Comparison of ENCODE assay signal across 26 mouse cellular contexts in genomic region chr6:100164162-100164561, GRCm38 (mm10).
A peak's percentile ranks its signal among the peaks of the same experiment; 100 is the strongest.
DNase-seq lines count a peak whose midpoint lies in the region; ATAC-seq lines count a peak whose summit lies in the region.
"Had no signal": no experiment of that assay in that cellular context is flagged by ENCODE, and none has a peak within 500 bp of the region (broad histone marks: within the 10 kb centered on the region; RNA-seq: fewer than 3 reads in every experiment).

No protein-coding gene starts in this region.

- peaks cover 29% of the 10 kb centered on the region for H3K4me1 ChIP-seq in midbrain, embryonic 10.5 days
- peaks cover 9% of the 10 kb centered on the region; the same call in 1 of the 2 replicates for H3K4me1 ChIP-seq in midbrain, embryonic 16.5 days (ENCODE audit: control insufficient read depth, insufficient read depth, low read length)
- peaks cover 53% of the 10 kb centered on the region for H3K4me1 ChIP-seq in limb, embryonic 10.5 days

- H3K9me3 ChIP-seq in midbrain, embryonic 10.5 days (replicated peaks): no peaks in the 10 kb centered on the region
- H3K9me3 ChIP-seq in midbrain, embryonic 16.5 days (replicated peaks; ENCODE audit: control insufficient read depth, low read length, poor library complexity, severe bottlenecking): no peaks in the 10 kb centered on the region
- no peaks in the 10 kb centered on the region for H3K9me3 ChIP-seq in limb, embryonic 10.5 days (replicated peaks)
- H3K9me3 ChIP-seq: embryonic facial prominence, embryonic 13.5 days; forebrain, embryonic 13.5 days; hindbrain, embryonic 15.5 days; intestine, embryonic 15.5 days; liver, embryonic 15.5 days; lung, embryonic 15.5 days; midbrain, embryonic 12.5 days had no signal

- no peaks in the 10 kb centered on the region for H3K36me3 ChIP-seq in midbrain, embryonic 10.5 days
- no peaks in the 10 kb centered on the region for H3K36me3 ChIP-seq in midbrain, embryonic 16.5 days (ENCODE audit: control insufficient read depth, insufficient read depth, low read length)
- H3K36me3 ChIP-seq in limb, embryonic 10.5 days: no peaks in the 10 kb centered on the region
- H3K36me3 ChIP-seq: embryonic facial prominence, embryonic 13.5 days; hindbrain, embryonic 15.5 days; intestine, embryonic 15.5 days; liver, embryonic 15.5 days; lung, embryonic 15.5 days; midbrain, embryonic 12.5 days had no signal

- peak overlapping the region; percentile 80; the same call in 1 of the 2 replicates for H3K27ac ChIP-seq in midbrain, embryonic 10.5 days (replicated peaks)
- H3K27ac ChIP-seq in midbrain, embryonic 16.5 days (ENCODE audit: low read length): no peak overlapping the region
- peak overlapping the region; percentile 74; the same call in 1 of the 2 replicates for H3K27ac ChIP-seq in limb, embryonic 10.5 days
- H3K27ac ChIP-seq: hindbrain, embryonic 15.5 days; intestine, embryonic 15.5 days; liver, embryonic 15.5 days had no signal

- 40% methylated on average over 4 of the region's 4 CpGs for WGBS in midbrain, embryonic 10.5 days
- WGBS in midbrain, embryonic 16.5 days: 40% methylated on average over 4 of the region's 4 CpGs
- WGBS in limb, embryonic 10.5 days: 15% methylated on average over 4 of the region's 4 CpGs

- H3K4me2 ChIP-seq in midbrain, embryonic 16.5 days (ENCODE audit: low read length): no peak overlapping the region

- ATAC-seq in midbrain, embryonic 16.5 days: no peak
- ATAC-seq in megakaryocyte-erythroid progenitor cell, adult 5-6 weeks (replicated peaks; ENCODE audit: low FRiP score, low TSS enrichment, poor library complexity, severe bottlenecking): no peak

- H3K9ac ChIP-seq in midbrain, embryonic 16.5 days (ENCODE audit: low read depth, low read length): no peak overlapping the region
- H3K9ac ChIP-seq: hindbrain, embryonic 15.5 days; liver, embryonic 15.5 days; lung, embryonic 15.5 days; midbrain, embryonic 12.5 days had no signal

- peaks cover 77% of the 10 kb centered on the region for H3K27me3 ChIP-seq in midbrain, embryonic 10.5 days (ENCODE audit: low read depth, poor library complexity, severe bottlenecking)
- H3K27me3 ChIP-seq in midbrain, embryonic 16.5 days (ENCODE audit: control insufficient read depth, insufficient read depth, low read depth, low read length): no peaks in the 10 kb centered on the region; the same call in 1 of the 2 replicates
- peaks cover 73% of the 10 kb centered on the region for H3K27me3 ChIP-seq in limb, embryonic 10.5 days (ENCODE audit: low read depth, poor library complexity, severe bottlenecking)
- H3K27me3 ChIP-seq: intestine, embryonic 15.5 days; lung, embryonic 15.5 days had no signal

- peak; percentile 78 for DNase-seq in embryo, embryonic 10 days (ENCODE audit: low spot score)
- no peak for DNase-seq in embryo, embryonic 9.5 days (ENCODE audit: extremely low spot score)
- DNase-seq in midbrain, embryonic 10.5 days (ENCODE audit: low spot score): peak; percentile 33
- no peak for DNase-seq in limb, embryonic 10.5 days (ENCODE audit: low spot score)
- no peak for DNase-seq in thymus, postnatal 10 days (ENCODE audit: low spot score in 2 of 2)
- DNase-seq: B cell, adult 2 months; gastrocnemius, postnatal 25 days; heart, adult 18-20 months; kidney, adult 8-10 months; kidney, postnatal 10 days; left cerebral cortex, postnatal 4 days; liver; lung, postnatal 4 days; right cerebral cortex, adult 18-20 months; right cerebral cortex, postnatal 4 days; thymus, postnatal 25 days had no signal

- no peak overlapping the region for H3K4me3 ChIP-seq in midbrain, embryonic 10.5 days
- H3K4me3 ChIP-seq in midbrain, embryonic 16.5 days (ENCODE audit: low read depth, low read length): no peak overlapping the region
- H3K4me3 ChIP-seq in limb, embryonic 10.5 days: no peak overlapping the region
- H3K4me3 ChIP-seq: erythroblast, embryonic 14.5 days; forebrain, embryonic 13.5 days; hindbrain, embryonic 15.5 days; intestine, embryonic 15.5 days; liver, embryonic 15.5 days; lung, embryonic 15.5 days; midbrain, embryonic 12.5 days had no signal

Comparison
In these comparisons a context has a peak if more than half of its experiments do, and no peak if none do; other contexts are left out.
1. DNase-seq: peak in embryo, embryonic 10 days (single experiment) and midbrain, embryonic 10.5 days (single experiment); none in embryo, embryonic 9.5 days (single experiment), limb, embryonic 10.5 days (single experiment) and thymus, postnatal 10 days (0 of 2).